Comparison of ENCODE assay signal across 28 mouse cellular contexts in the genomic region with DNA sequence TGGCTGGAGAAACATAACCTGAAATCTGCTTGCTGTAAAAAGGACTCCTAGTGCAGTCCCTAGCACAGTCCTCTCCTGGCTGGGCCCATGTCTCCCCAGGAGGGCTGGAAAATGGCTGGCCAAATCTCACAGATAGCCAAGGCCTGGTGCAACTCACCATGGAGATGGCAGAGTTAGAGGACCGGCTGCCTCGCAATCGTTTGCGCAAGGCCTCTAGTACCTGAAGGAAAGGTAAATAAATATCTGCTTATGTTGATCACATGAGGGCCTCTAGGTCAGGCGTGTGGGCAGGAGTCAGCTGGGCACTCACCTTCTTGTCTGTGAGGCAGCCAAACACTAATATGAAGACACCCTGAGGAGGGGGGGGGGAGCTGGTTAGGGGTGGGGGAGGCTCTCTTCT. TPM values are rescaled to one million over a fixed set of nuclear protein-coding genes. Genes with fewer than 3 reads are reported as not detected.
"Had no signal": no experiment of that assay in that cellular context is flagged by ENCODE, and none has a peak within 500 bp of the region (broad histone marks: within the 10 kb centered on the region; RNA-seq: fewer than 3 reads in every experiment).

No protein-coding gene starts in this region.

- ATAC-seq: hindbrain, postnatal 0 days; inflammation-experienced regulatory T-cells, adult 6 months; intestine, embryonic 16.5 days; midbrain, embryonic 13.5 days; midbrain, embryonic 16.5 days had no signal

- H3K9me3 ChIP-seq: limb, embryonic 10.5 days; limb, embryonic 13.5 days; megakaryocyte, embryonic 14.5 days; midbrain, embryonic 10.5 days; midbrain, embryonic 13.5 days; neural tube, embryonic 13.5 days had no signal

- DNase-seq: kidney, adult 18-20 months; kidney, adult 9 months; kidney, postnatal 14 days; kidney, postnatal 4 days; retina, postnatal 1 day; right cerebral cortex, postnatal 25 days; spleen, adult 18-20 months; thymus, adult 18-20 months; thymus, postnatal 36 days had no signal

- H3K27ac ChIP-seq: hindbrain, postnatal 0 days; limb, embryonic 10.5 days; limb, embryonic 13.5 days; liver, embryonic 14.5 days; midbrain, embryonic 10.5 days; midbrain, embryonic 13.5 days; neural tube, embryonic 13.5 days had no signal

- H3K27me3 ChIP-seq: limb, embryonic 13.5 days; midbrain, embryonic 13.5 days; neural tube, embryonic 13.5 days had no signal

- H3K36me3 ChIP-seq: limb, embryonic 10.5 days; limb, embryonic 13.5 days; midbrain, embryonic 10.5 days; midbrain, embryonic 13.5 days had no signal

- H3K4me3 ChIP-seq: limb, embryonic 10.5 days; limb, embryonic 13.5 days; megakaryocyte, embryonic 14.5 days; midbrain, embryonic 10.5 days; midbrain, embryonic 13.5 days; myocyte; neural tube, embryonic 13.5 days had no signal

- H3K9ac ChIP-seq: limb, embryonic 13.5 days; liver, embryonic 14.5 days; midbrain, embryonic 13.5 days; neural tube, embryonic 13.5 days had no signal

- H3K4me1 ChIP-seq: limb, embryonic 13.5 days; midbrain, embryonic 10.5 days; midbrain, embryonic 13.5 days; neural tube, embryonic 13.5 days had no signal

- H3K4me2 ChIP-seq: limb, embryonic 13.5 days; midbrain, embryonic 13.5 days; neural tube, embryonic 13.5 days had no signal

RNA-seq across cellular contexts. Expression of a gene that starts 10.2 kb away (rescaled TPM):
- total RNA-seq: layer of hippocampus, adult 18-20 months; layer of hippocampus, postnatal 14 days; left cerebral cortex, adult 8-10 months; left cerebral cortex, postnatal 25 days; monocyte, adult 5-6 weeks; neutrophil, adult 5-6 weeks had no signal
- polyA plus RNA-seq: hindbrain, postnatal 0 days; limb, embryonic 10.5 days; limb, embryonic 13.5 days; midbrain, embryonic 13.5 days; midbrain, embryonic 16.5 days; neural tube, embryonic 13.5 days; urinary bladder, adult 2 months had no signal
